Mouse (Mus musculus): ENCODE results near the gene G430095P16Rik. TPM values are rescaled to one million over a fixed set of nuclear protein-coding genes. Genes with fewer than 3 reads are reported as not detected.

Gene G430095P16Rik
- polyA plus RNA-seq (2015; fragmentation: Nextera tagmentation; extraction: Ambion mirVana) = 0.57 and 1.4 TPM in 2 replicates

DNA sequence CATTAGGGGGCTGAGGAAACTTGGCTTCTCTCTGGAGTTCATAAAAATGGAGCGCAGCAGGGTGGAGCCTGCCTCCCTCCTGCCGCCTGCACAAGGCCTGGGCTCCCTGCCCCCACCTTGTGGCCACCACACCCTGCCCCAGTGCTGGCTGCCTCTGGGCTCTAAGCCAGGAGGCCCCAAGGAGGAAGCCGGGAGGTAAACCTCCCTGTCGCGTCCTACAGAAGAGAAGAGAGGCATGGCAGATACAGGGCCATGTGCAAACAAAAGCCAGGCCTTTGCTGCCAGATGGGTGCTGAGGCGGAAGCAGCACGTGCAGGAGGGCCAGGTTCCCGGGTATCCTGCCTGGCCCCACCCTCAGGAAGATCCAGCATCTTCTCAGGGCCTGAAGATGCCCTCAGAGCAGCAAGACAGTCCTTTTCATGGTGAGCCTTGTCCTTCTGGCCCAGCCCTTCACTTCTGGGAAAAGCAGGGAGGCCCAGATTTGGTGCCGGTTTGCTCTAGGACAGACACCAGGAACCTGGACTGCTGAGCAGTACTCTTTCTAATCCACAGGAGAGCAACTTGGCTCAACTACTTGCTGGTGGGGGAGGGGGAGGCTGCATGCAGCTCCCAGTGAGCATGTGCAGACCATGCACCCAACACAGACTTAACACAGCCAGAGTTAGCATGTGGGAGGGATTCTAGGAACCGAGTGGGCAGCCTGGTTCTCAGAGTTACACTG is at the start of gene G430095P16Rik:
Gene G430095P16Rik (plus strand): TSS at position 158 of the 721 bp plus-strand sequence.

DNA sequence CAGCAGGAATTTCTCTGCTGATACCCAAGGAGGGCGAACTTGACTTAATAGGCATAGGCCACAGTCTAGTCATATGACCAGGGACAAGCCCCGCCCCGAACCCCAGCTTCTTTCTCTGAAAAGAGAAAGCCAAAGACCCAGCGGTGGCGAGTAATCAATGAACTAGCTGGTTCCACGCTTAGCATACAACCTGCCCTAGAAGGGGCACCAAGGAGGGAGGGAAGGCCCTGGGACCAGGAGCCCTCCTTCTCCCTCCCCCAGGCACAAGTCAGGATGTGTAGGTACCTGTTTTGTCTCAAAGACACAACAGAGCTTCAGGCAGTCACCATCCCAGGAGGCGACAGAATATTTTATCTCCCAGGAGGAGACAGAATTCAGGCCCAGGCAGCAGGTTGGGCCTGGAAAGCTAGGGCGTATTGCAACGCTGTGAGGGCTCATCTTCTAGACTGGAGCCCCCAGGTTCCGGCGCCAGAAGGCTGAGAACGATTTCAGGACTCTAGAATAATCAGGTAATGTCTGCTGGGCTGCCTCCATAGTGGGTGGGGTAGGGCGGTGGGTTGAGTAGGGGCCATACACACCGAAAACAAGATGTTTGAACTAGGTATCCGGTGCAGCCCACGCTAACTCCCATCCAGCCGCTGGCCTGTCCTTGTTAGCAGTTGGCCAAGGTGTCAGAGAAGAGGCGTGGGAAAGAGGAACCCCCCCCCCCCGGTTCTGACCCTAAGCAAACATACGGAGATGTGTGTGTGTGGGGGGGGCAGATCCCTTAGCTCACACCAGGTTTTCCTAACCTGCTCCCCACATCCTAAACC is 36.4 kb upstream of the G430095P16Rik start, which contains the start of gene Trmt1:
Gene Trmt1 (plus strand): TSS at position 117 of the 812 bp plus-strand sequence.

DNA sequence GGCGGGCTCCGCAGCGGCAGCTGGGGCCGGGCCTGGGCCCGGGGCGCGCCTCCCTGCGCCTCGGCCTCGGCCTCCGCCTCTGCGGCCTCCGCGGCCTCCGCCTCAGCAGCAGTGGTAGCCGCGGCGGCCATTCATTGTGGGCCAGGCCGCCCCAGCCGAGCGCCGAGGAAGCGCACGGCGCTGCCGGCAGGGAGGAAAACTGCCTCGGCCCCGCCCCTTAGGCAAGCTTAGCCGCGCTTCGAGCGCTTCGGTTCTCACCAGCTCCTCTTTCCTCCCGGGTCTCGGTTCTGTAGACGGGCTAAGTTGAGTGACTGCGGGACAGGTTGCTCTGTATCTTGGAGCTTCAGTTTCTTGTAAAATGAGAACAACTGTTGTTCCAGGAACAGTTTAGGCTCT is 35.1 kb upstream of the G430095P16Rik start, which contains the start of gene Nacc1:
Gene Nacc1 (minus strand): TSS at position 158 of the 396 bp plus-strand sequence.

DNA sequence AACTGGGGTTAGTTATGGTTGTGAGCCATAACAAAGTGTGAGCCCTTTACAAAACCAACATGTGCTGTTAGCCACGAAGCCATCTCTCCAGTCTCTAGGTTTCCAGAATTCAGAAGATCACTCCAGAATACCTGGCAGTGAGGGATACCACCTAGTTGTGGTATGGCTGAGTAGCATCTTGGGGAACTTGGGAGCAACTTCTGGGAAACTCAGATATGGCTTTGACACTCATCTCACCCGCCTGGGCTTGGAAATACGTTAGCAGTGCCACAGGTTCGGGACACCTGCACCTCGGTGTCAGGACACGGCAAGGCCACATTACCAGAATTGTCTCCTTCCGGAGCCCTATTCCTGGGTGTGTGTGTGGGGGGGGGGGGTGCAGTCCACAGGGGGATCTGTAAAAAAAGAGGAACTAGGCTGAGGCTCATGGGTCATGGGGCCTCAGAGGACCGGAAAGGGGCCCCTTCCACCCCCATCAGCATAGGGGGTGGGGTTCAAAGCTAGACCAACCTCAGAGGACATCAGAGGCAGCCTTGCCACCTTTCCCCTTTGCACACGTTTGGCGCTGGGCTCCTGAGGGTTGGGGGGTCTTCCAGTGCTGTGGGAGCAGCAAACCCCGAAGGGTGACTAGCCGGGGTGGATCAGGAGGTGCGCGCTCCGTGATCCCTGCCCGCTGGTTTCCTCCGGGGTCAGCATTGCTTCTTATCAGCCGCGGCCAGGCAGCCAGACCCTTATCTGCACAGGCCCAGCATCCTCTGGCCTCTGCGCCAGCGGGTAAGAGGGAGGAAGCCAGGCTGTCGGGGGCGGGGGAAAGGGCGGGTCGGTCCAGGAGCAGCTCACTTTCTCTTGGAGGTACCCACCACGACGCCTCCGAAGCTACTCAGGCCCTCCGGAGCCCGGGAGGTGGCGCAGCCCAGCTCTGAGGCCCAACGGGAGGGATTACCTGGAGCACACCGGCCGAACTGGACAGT is 21.6 kb upstream of the G430095P16Rik start, which contains the start of gene Lyl1:
Gene Lyl1 (plus strand): TSS at position 517 of the 971 bp plus-strand sequence.

Other genes with a start within 250 kb of the G430095P16Rik start
- gene Ier2, start 60.2 kb upstream of the G430095P16Rik start, polyA plus RNA-seq (2015; fragmentation: Nextera tagmentation; extraction: Ambion mirVana) = 20.6 and 21.8 TPM in 2 replicates
- gene Trmt1, start 36.7 kb upstream of the G430095P16Rik start, polyA plus RNA-seq (2015; fragmentation: Nextera tagmentation; extraction: Ambion mirVana) = 66.6 and 67.6 TPM in 2 replicates
- 11.8 and 14.3 TPM in 2 replicates for gene Nacc1, start 35.1 kb upstream of the G430095P16Rik start, polyA plus RNA-seq (2015; fragmentation: Nextera tagmentation; extraction: Ambion mirVana)
- gene Lyl1, start 21.6 kb upstream of the G430095P16Rik start, polyA plus RNA-seq (2015; fragmentation: Nextera tagmentation; extraction: Ambion mirVana) = 3.7 and 4.8 TPM in 2 replicates
- 72.8 and 75.0 TPM in 2 replicates for gene Nfix, start 77.3 kb downstream of the G430095P16Rik start, polyA plus RNA-seq (2015; fragmentation: Nextera tagmentation; extraction: Ambion mirVana)
- 15.3 TPM in 2 replicates for gene Dand5, start 99.8 kb downstream of the G430095P16Rik start, polyA plus RNA-seq (2015; fragmentation: Nextera tagmentation; extraction: Ambion mirVana)
- 47.5 and 50.9 TPM in 2 replicates for gene Gadd45gip1, start 108.5 kb downstream of the G430095P16Rik start, polyA plus RNA-seq (2015; fragmentation: Nextera tagmentation; extraction: Ambion mirVana)
- gene Rad23a, start 117.7 kb downstream of the G430095P16Rik start, polyA plus RNA-seq (2015; fragmentation: Nextera tagmentation; extraction: Ambion mirVana) = 96.2 and 103 TPM in 2 replicates
- 450 and 531 TPM in 2 replicates for gene Calr, start 123.9 kb downstream of the G430095P16Rik start, polyA plus RNA-seq (2015; fragmentation: Nextera tagmentation; extraction: Ambion mirVana)
- gene Farsa, start 134.0 kb downstream of the G430095P16Rik start, polyA plus RNA-seq (2015; fragmentation: Nextera tagmentation; extraction: Ambion mirVana) = 81.3 and 92.5 TPM in 2 replicates
- 57.4 and 59.5 TPM in 2 replicates for gene Syce2, start 149.1 kb downstream of the G430095P16Rik start, polyA plus RNA-seq (2015; fragmentation: Nextera tagmentation; extraction: Ambion mirVana)
- 39.3 and 46.9 TPM in 2 replicates for gene Gcdh, start 170.9 kb downstream of the G430095P16Rik start, polyA plus RNA-seq (2015; fragmentation: Nextera tagmentation; extraction: Ambion mirVana)
- 0.32 and 0.45 TPM in 2 replicates for gene Klf1, start 178.9 kb downstream of the G430095P16Rik start, polyA plus RNA-seq (2015; fragmentation: Nextera tagmentation; extraction: Ambion mirVana)
- 8.1 and 8.6 TPM in 2 replicates for gene Dnase2a, start 185.6 kb downstream of the G430095P16Rik start, polyA plus RNA-seq (2015; fragmentation: Nextera tagmentation; extraction: Ambion mirVana)
- 66.1 and 78.5 TPM in 2 replicates for gene Mast1, start 214.4 kb downstream of the G430095P16Rik start, polyA plus RNA-seq (2015; fragmentation: Nextera tagmentation; extraction: Ambion mirVana)
- 3.0 and 4.9 TPM in 2 replicates for gene Rtbdn, start 224.0 kb downstream of the G430095P16Rik start, polyA plus RNA-seq (2015; fragmentation: Nextera tagmentation; extraction: Ambion mirVana)
- not detected in 2 replicates for gene Gm49661, start 246.4 kb downstream of the G430095P16Rik start, polyA plus RNA-seq (2015; fragmentation: Nextera tagmentation; extraction: Ambion mirVana)
- gene Prdx2, start 246.6 kb downstream of the G430095P16Rik start, polyA plus RNA-seq (2015; fragmentation: Nextera tagmentation; extraction: Ambion mirVana) = 803 and 820 TPM in 2 replicates
- gene Rnaseh2a, start 246.8 kb downstream of the G430095P16Rik start, polyA plus RNA-seq (2015; fragmentation: Nextera tagmentation; extraction: Ambion mirVana) = 52.7 and 61.5 TPM in 2 replicates